In the genomic region with DNA sequence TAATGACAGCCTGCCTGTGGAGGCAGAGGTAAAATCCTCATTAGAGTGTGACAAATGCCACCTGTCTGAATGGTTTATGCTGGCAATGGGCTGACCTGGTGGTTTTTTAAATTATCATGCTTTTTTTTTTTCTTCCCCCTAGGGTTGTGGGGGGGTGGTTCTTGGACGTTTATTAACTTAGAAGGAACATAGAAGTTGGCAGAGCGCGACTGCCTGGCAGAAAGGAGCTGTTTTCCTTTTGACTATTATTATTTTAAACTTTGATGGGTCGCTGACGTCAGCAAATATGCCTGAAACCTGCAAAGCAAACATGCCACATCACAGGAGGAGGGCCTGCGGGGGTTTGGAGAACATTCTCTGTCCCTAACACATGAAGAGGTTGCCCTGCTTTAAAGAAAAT, we compare ENCODE assay signal across 15 mouse cellular contexts. TPM values are rescaled to one million over a fixed set of nuclear protein-coding genes. Genes with fewer than 3 reads are reported as not detected.
DNase-seq lines count a peak whose midpoint lies in the region; ATAC-seq and TF ChIP-seq lines count a peak whose summit lies in the region.
"Had no signal": no experiment of that assay in that cellular context is flagged by ENCODE, and none has a peak within 500 bp of the region (broad histone marks: within the 10 kb centered on the region; RNA-seq: fewer than 3 reads in every experiment).

No protein-coding gene starts in this region.

- TF ChIP-seq EP300 in CH12.LX (IDR thresholded peaks at IDR 0.05; ENCODE audit: low read length), result no peak

- no peak for ATAC-seq in heart, embryonic 14.5 days (ENCODE audit: insufficient number of reproducible peaks, insufficient read depth, low FRiP score, low read depth)
- ATAC-seq in forebrain, embryonic 16.5 days, result no peak

- WGBS in heart, embryonic 14.5 days, result 68% methylated on average over 6 of the region's 6 CpGs
- WGBS in forebrain, embryonic 16.5 days, result 18% methylated on average over 6 of the region's 6 CpGs

- peak overlapping the region; percentile 96 for H3K4me2 ChIP-seq in heart, embryonic 14.5 days (ENCODE audit: low read length)
- no peak overlapping the region for H3K4me2 ChIP-seq in CH12.LX (ENCODE audit: insufficient read depth, low read depth, poor library complexity, severe bottlenecking)
- no peak overlapping the region for H3K4me2 ChIP-seq in forebrain, embryonic 16.5 days (ENCODE audit: low read length)

- no peaks in the 10 kb centered on the region for H3K36me3 ChIP-seq in heart, embryonic 14.5 days (ENCODE audit: control insufficient read depth, insufficient read depth, low read length)
- no peaks in the 10 kb centered on the region for H3K36me3 ChIP-seq in CH12.LX (replicated peaks in 1 of 2; ENCODE audit: control insufficient read depth in 1 of 2, insufficient read depth in 1 of 2, low read length in 1 of 2)
- no peaks in the 10 kb centered on the region for H3K36me3 ChIP-seq in forebrain, embryonic 16.5 days (ENCODE audit: control insufficient read depth, insufficient read depth)
- H3K36me3 ChIP-seq: forebrain, embryonic 10.5 days; limb, embryonic 10.5 days had no signal

- no peak for TF ChIP-seq POLR2A in CH12.LX (IDR thresholded peaks at IDR 0.05; ENCODE audit: low read depth, low read length)

- H3K4me1 ChIP-seq in heart, embryonic 14.5 days (ENCODE audit: control insufficient read depth in 2 of 2, insufficient read depth in 2 of 2, low read length in 2 of 2), result peaks cover 2 to 12% of the 10 kb centered on the region in 2 experiments; a peak in 3 of 4 replicates
- peaks cover 0 to 7% of the 10 kb centered on the region in 2 experiments; a peak in 2 of 4 replicates for H3K4me1 ChIP-seq in CH12.LX (ENCODE audit: control insufficient read depth in 1 of 2, insufficient read depth in 2 of 2)
- peaks cover 20% of the 10 kb centered on the region for H3K4me1 ChIP-seq in forebrain, embryonic 16.5 days (replicated peaks; ENCODE audit: control insufficient read depth, insufficient read depth, low read length)

- TF ChIP-seq CTCF in CH12.LX (conservative IDR thresholded peaks at IDR 0.05 in 1 of 2, IDR thresholded peaks at IDR 0.05 in 1 of 2; ENCODE audit: low read depth in 2 of 2, low read length in 2 of 2), result no peak

- H3K9ac ChIP-seq in heart, embryonic 14.5 days (ENCODE audit: low read length), result no peak overlapping the region
- no peak overlapping the region for H3K9ac ChIP-seq in CH12.LX (ENCODE audit: insufficient read depth, low read depth)
- H3K9ac ChIP-seq in forebrain, embryonic 16.5 days (replicated peaks; ENCODE audit: low read depth, low read length), result no peak overlapping the region

- no peak overlapping the region for H3K27ac ChIP-seq in heart, embryonic 14.5 days (replicated peaks in 1 of 2; ENCODE audit: control insufficient read depth in 1 of 2, insufficient read depth in 1 of 2, low read depth in 2 of 2, low read length in 2 of 2)
- no peak overlapping the region for H3K27ac ChIP-seq in CH12.LX (ENCODE audit: insufficient read depth, low read depth)
- H3K27ac ChIP-seq in forebrain, embryonic 16.5 days (ENCODE audit: low read length), result no peak overlapping the region
- H3K27ac ChIP-seq: forebrain, embryonic 10.5 days; limb, embryonic 10.5 days had no signal

- no peak for DNase-seq in heart, postnatal 4 days
- DNase-seq in CH12.LX (ENCODE audit: extremely low read depth), result no peak
- peak; percentile 78 for DNase-seq in fat pad, adult 2 months (ENCODE audit: extremely low read depth, low read depth, low spot score)
- DNase-seq in kidney, postnatal 10 days, result peak; percentile 63
- DNase-seq in right cerebral cortex, adult 18-20 months, result no peak
- DNase-seq in urinary bladder, postnatal 36 days (ENCODE audit: low spot score in 2 of 2), result no peak
- DNase-seq: adrenal gland, postnatal 10 days; gastrocnemius, postnatal 14 days; thymus, postnatal 36 days had no signal

- H3K9me3 ChIP-seq in heart, embryonic 14.5 days (ENCODE audit: control insufficient read depth, low read length), result no peaks in the 10 kb centered on the region
- peaks cover 15% of the 10 kb centered on the region for H3K9me3 ChIP-seq in CH12.LX (replicated peaks; ENCODE audit: low read length)
- H3K9me3 ChIP-seq in forebrain, embryonic 16.5 days (ENCODE audit: control insufficient read depth, low read length), result no peaks in the 10 kb centered on the region
- H3K9me3 ChIP-seq: forebrain, embryonic 10.5 days; limb, embryonic 10.5 days had no signal

- dilution Hi-C loops in CH12.LX (cut with MboI; ENCODE audit: extremely low pct_ligation_motif_present, extremely low pct_unique_long_range_greater_than_20kb, low sequenced_read_pairs), result no loop called here

- TF ChIP-seq RAD21 in CH12.LX (IDR thresholded peaks at IDR 0.05; ENCODE audit: low read depth, low read length), result no peak

- H3K4me3 ChIP-seq in heart, embryonic 14.5 days (ENCODE audit: control insufficient read depth in 1 of 2, insufficient read depth in 1 of 2, low read depth in 1 of 2, low read length in 2 of 2), result no peak overlapping the region
- no peak overlapping the region for H3K4me3 ChIP-seq in CH12.LX (replicated peaks in 1 of 3; ENCODE audit: low read depth in 2 of 3, low read length in 2 of 3, poor library complexity in 1 of 3)
- H3K4me3 ChIP-seq in forebrain, embryonic 16.5 days (replicated peaks; ENCODE audit: low read length), result no peak overlapping the region
- H3K4me3 ChIP-seq: forebrain, embryonic 10.5 days; limb, embryonic 10.5 days had no signal

- in situ Hi-C loops in CH12.LX (cut with MboI; ENCODE audit: low pct_ligation_motif_present, low pct_unique_long_range_greater_than_20kb, low sequenced_read_pairs), result no loop called here

- no peaks in the 10 kb centered on the region for H3K79me2 ChIP-seq in CH12.LX (replicated peaks; ENCODE audit: control insufficient read depth, extremely low read depth, insufficient read depth, poor library complexity, severe bottlenecking)

- peaks cover 16% of the 10 kb centered on the region for H3K27me3 ChIP-seq in heart, embryonic 14.5 days (ENCODE audit: control insufficient read depth, insufficient read depth, low read length)
- no peaks in the 10 kb centered on the region for H3K27me3 ChIP-seq in CH12.LX (replicated peaks)
- H3K27me3 ChIP-seq in forebrain, embryonic 16.5 days (replicated peaks; ENCODE audit: control insufficient read depth, insufficient read depth, low read length), result peaks cover 10% of the 10 kb centered on the region

TF ChIP-seq in CH12.LX, 34 proteins besides CTCF, POLR2A, EP300 and RAD21:
- 0 out of 2 replicates have a peak, but pooled peaks have one; percentile 14 for TF ChIP-seq ZNF384 (IDR thresholded peaks at IDR 0.05; ENCODE audit: low read depth, low read length)
- TF ChIP-seq ZKSCAN1 (IDR thresholded peaks at IDR 0.05; ENCODE audit: borderline replicate concordance, low read depth, low read length), result no peak
- peak; percentile 54; the same call in 1 of the 2 replicates for TF ChIP-seq MAFK (IDR thresholded peaks at IDR 0.05; ENCODE audit: insufficient replicate concordance, low read length)
TF ChIP-seq in CH12.LX: peak in this region for 2.

RNA-seq across cellular contexts. Expression of a gene that starts 3.9 kb away (rescaled TPM):
- 3.0 and 3.9 TPM in 2 replicates for polyA plus RNA-seq in heart, embryonic 14.5 days (2014; fragmentation: Nextera tagmentation; extraction: Ambion mirVana)
- total RNA-seq in heart, postnatal 4 days (2021), result 1 to 10 TPM; 2.2 to 2.7 TPM
- not detected in 2 replicates for total RNA-seq in CH12.LX (2012; rRNA removed)
- total RNA-seq in CH12.LX (2014; rRNA removed), result not detected in 2 replicates
- not detected in 2 replicates for polyA plus RNA-seq in CH12.LX (2012; ENCODE audit: insufficient read length, low read depth)
- polyA plus RNA-seq in forebrain, embryonic 16.5 days (2015; fragmentation: Nextera tagmentation; extraction: Ambion mirVana), result 2.1 and 2.2 TPM in 2 replicates
- total RNA-seq: common myeloid progenitor, adult 5-6 weeks had no signal
- polyA plus RNA-seq: liver, embryonic 16.5 days had no signal

Comparison
In these comparisons a context has a peak if more than half of its experiments do, and no peak if none do; other contexts are left out.
1. DNase-seq: peak in fat pad, adult 2 months (single experiment) and kidney, postnatal 10 days (single experiment); none in heart, postnatal 4 days (single experiment), CH12.LX (single experiment), right cerebral cortex, adult 18-20 months (single experiment) and urinary bladder, postnatal 36 days (0 of 2).